Mouse (Mus musculus): ENCODE measurements around the gene Hist1h2ai.

GRCm38 (mm10) chr13:21715131-21715863, 925 bp upstream of the Hist1h2ai start:
- TF ChIP-seq CTCF (conservative IDR thresholded peaks at IDR 0.05; ENCODE audit: low read length): no peak
- TF ChIP-seq POU5F1 (IDR thresholded peaks at IDR 0.05; ENCODE audit: borderline replicate concordance, low read length): no peak
- no peak for TF ChIP-seq NANOG (IDR thresholded peaks at IDR 0.05; ENCODE audit: borderline replicate concordance, low read length)
